Comparison of ENCODE assay signal across 21 mouse cellular contexts in genomic region chr3:30132370-30132769, GRCm38 (mm10).
A peak's percentile ranks its signal among the peaks of the same experiment; 100 is the strongest.
DNase-seq lines count a peak whose midpoint lies in the region; ATAC-seq and TF ChIP-seq lines count a peak whose summit lies in the region.
"Had no signal": no experiment of that assay in that cellular context is flagged by ENCODE, and none has a peak within 500 bp of the region (broad histone marks: within the 10 kb centered on the region; RNA-seq: fewer than 3 reads in every experiment).

No protein-coding gene starts in this region.

- no peak for TF ChIP-seq EP300 in stomach, postnatal 0 days (optimal IDR thresholded peaks at IDR 0.05)

- peak; percentile 66 for ATAC-seq in intestine, embryonic 16.5 days
- ATAC-seq in stomach, postnatal 0 days (ENCODE audit: low FRiP score, low TSS enrichment): no peak
- ATAC-seq: forebrain, embryonic 13.5 days; forebrain, embryonic 15.5 days had no signal

- peak; percentile 20 for DNase-seq in 416B (ENCODE audit: low read depth)
- peak; percentile 8 for DNase-seq in gonadal fat pad, adult 2 months (ENCODE audit: low read depth)
- no peak for DNase-seq in stomach, postnatal 0 days (ENCODE audit: low spot score)
- no peak for DNase-seq in urinary bladder, postnatal 14 days (ENCODE audit: low spot score)
- no peak for DNase-seq in frontal cortex, postnatal 36 days (ENCODE audit: low spot score in 2 of 2)
- DNase-seq in thymus, postnatal 25 days: no peak
- DNase-seq: adrenal gland, adult 2 months; adrenal gland, postnatal 10 days; adrenal gland, postnatal 25 days; cerebellum, adult 11 months; cerebellum, adult 18-20 months; cerebellum, adult 8-10 months; cerebellum, adult 9-11 months; cerebellum, postnatal 36 days; embryo, embryonic 11 days had no signal

- no peak overlapping the region for H3K4me3 ChIP-seq in intestine, embryonic 16.5 days (ENCODE audit: low read length)
- H3K4me3 ChIP-seq in stomach, postnatal 0 days (ENCODE audit: low read depth, low read length): no peak overlapping the region
- H3K4me3 ChIP-seq: embryonic facial prominence, embryonic 13.5 days; embryonic facial prominence, embryonic 15.5 days; erythroblast, embryonic 14.5 days; forebrain, embryonic 13.5 days; forebrain, embryonic 15.5 days had no signal

- no peaks in the 10 kb centered on the region for H3K9me3 ChIP-seq in intestine, embryonic 16.5 days (ENCODE audit: control insufficient read depth, low read length)
- H3K9me3 ChIP-seq in stomach, postnatal 0 days (ENCODE audit: control insufficient read depth, low read length): no peaks in the 10 kb centered on the region
- H3K9me3 ChIP-seq: embryonic facial prominence, embryonic 13.5 days; embryonic facial prominence, embryonic 15.5 days; forebrain, embryonic 13.5 days; forebrain, embryonic 15.5 days had no signal

- H3K36me3 ChIP-seq in intestine, embryonic 16.5 days (ENCODE audit: control insufficient read depth, insufficient read depth, low read length): no peaks in the 10 kb centered on the region
- no peaks in the 10 kb centered on the region for H3K36me3 ChIP-seq in stomach, postnatal 0 days (ENCODE audit: control insufficient read depth, insufficient read depth, low read length)
- H3K36me3 ChIP-seq: embryonic facial prominence, embryonic 13.5 days; embryonic facial prominence, embryonic 15.5 days; forebrain, embryonic 15.5 days had no signal

- H3K9ac ChIP-seq in intestine, embryonic 16.5 days (ENCODE audit: low read depth, low read length): no peak overlapping the region
- H3K9ac ChIP-seq in stomach, postnatal 0 days (ENCODE audit: low read length): no peak overlapping the region
- H3K9ac ChIP-seq: embryonic facial prominence, embryonic 13.5 days; embryonic facial prominence, embryonic 15.5 days; forebrain, embryonic 13.5 days; forebrain, embryonic 15.5 days had no signal

- H3K27me3 ChIP-seq in intestine, embryonic 16.5 days (replicated peaks; ENCODE audit: control insufficient read depth, insufficient read depth, low read length): no peaks in the 10 kb centered on the region
- no peaks in the 10 kb centered on the region for H3K27me3 ChIP-seq in stomach, postnatal 0 days (ENCODE audit: control insufficient read depth, insufficient read depth, low read length)
- H3K27me3 ChIP-seq: embryonic facial prominence, embryonic 13.5 days; embryonic facial prominence, embryonic 15.5 days; forebrain, embryonic 13.5 days; forebrain, embryonic 15.5 days had no signal

- no peaks in the 10 kb centered on the region; the same call in 1 of the 2 replicates for H3K4me1 ChIP-seq in intestine, embryonic 16.5 days (ENCODE audit: control insufficient read depth, insufficient read depth, low read length)
- no peaks in the 10 kb centered on the region for H3K4me1 ChIP-seq in stomach, postnatal 0 days (replicated peaks; ENCODE audit: control insufficient read depth, insufficient read depth)
- H3K4me1 ChIP-seq: embryonic facial prominence, embryonic 13.5 days; embryonic facial prominence, embryonic 15.5 days; forebrain, embryonic 13.5 days; forebrain, embryonic 15.5 days had no signal

- H3K27ac ChIP-seq in intestine, embryonic 16.5 days (ENCODE audit: low read length): 0 out of 2 replicates have a peak overlapping the region, but pooled peaks have one; percentile 5
- 0 out of 2 replicates have a peak overlapping the region, but pooled peaks have one; percentile 13 for H3K27ac ChIP-seq in stomach, postnatal 0 days (replicated peaks)
- H3K27ac ChIP-seq: embryonic facial prominence, embryonic 13.5 days; embryonic facial prominence, embryonic 15.5 days; forebrain, embryonic 13.5 days; forebrain, embryonic 15.5 days had no signal

- WGBS in intestine, embryonic 16.5 days: 64% methylated on average over 2 of the region's 2 CpGs
- 63% methylated on average over 2 of the region's 2 CpGs for WGBS in stomach, postnatal 0 days

- peak; percentile 25; the same call in 1 of the 2 replicates for TF ChIP-seq CTCF in stomach, postnatal 0 days (IDR thresholded peaks at IDR 0.05; ENCODE audit: low read depth)

- H3K4me2 ChIP-seq in intestine, embryonic 16.5 days (ENCODE audit: low read depth, low read length): no peak overlapping the region
- H3K4me2 ChIP-seq in stomach, postnatal 0 days (replicated peaks; ENCODE audit: low read depth): no peak overlapping the region
- H3K4me2 ChIP-seq: embryonic facial prominence, embryonic 13.5 days; embryonic facial prominence, embryonic 15.5 days; forebrain, embryonic 13.5 days; forebrain, embryonic 15.5 days had no signal

Comparison
In these comparisons a context has a peak if more than half of its experiments do, and no peak if none do; other contexts are left out.
1. DNase-seq: peak in 416B (single experiment) and gonadal fat pad, adult 2 months (single experiment); none in stomach, postnatal 0 days (single experiment), urinary bladder, postnatal 14 days (single experiment), frontal cortex, postnatal 36 days (0 of 2) and thymus, postnatal 25 days (single experiment).